Mouse (Mus musculus) right cerebral cortex, postnatal 4 days (tissue): ENCODE results near the gene Bbs9.

ENCODE experiments used
- DNase-seq: peaks from one replicate; pipeline ENCODE4 v3.0.0-alpha.2; 2022

The Bbs9 gene

GRCm38 (mm10) chr9:22698501-22698900 lies 223.0 kb downstream of the Bbs9 start:
- DNase-seq = no peak

- DNase-seq = no peak
These were observed 226.6 kb downstream of the Bbs9 start for GRCm38 (mm10) chr9:22702065-22702611.

GRCm38 (mm10) chr9:22702812-22703367 lies 227.4 kb downstream of the Bbs9 start:
- no peak for DNase-seq

GRCm38 (mm10) chr9:22703541-22703940 lies 228.0 kb downstream of the Bbs9 start:
- DNase-seq = no peak

GRCm38 (mm10) chr9:22707166-22707913 lies 231.8 kb downstream of the Bbs9 start:
- no peak for DNase-seq

- peak; percentile 57 for DNase-seq
These were observed 233.6 kb downstream of the Bbs9 start for GRCm38 (mm10) chr9:22708970-22709726.

- DNase-seq = no peak
These were observed 234.5 kb downstream of the Bbs9 start for GRCm38 (mm10) chr9:22710032-22710431.

- no peak for DNase-seq
These were observed 235.8 kb downstream of the Bbs9 start for GRCm38 (mm10) chr9:22711339-22711738.

- DNase-seq = no peak
These were observed 237.2 kb downstream of the Bbs9 start for GRCm38 (mm10) chr9:22712743-22713142.

- DNase-seq = peak; percentile 44
These were observed 237.8 kb downstream of the Bbs9 start for GRCm38 (mm10) chr9:22713286-22713685.

GRCm38 (mm10) chr9:22717583-22717982 lies 242.1 kb downstream of the Bbs9 start:
- DNase-seq = no peak

- DNase-seq = no peak
These were observed 242.8 kb downstream of the Bbs9 start for GRCm38 (mm10) chr9:22718174-22718823.

GRCm38 (mm10) chr9:22732646-22733045 lies 257.1 kb downstream of the Bbs9 start:
- DNase-seq = no peak

- no peak for DNase-seq
These were observed 259.4 kb downstream of the Bbs9 start for GRCm38 (mm10) chr9:22734954-22735353.

- DNase-seq = no peak
These were observed 259.9 kb downstream of the Bbs9 start for GRCm38 (mm10) chr9:22735385-22735784.

- DNase-seq = no peak
These were observed 262.4 kb downstream of the Bbs9 start for GRCm38 (mm10) chr9:22737893-22738292.

- DNase-seq = no peak
These were observed 263.3 kb downstream of the Bbs9 start for GRCm38 (mm10) chr9:22738861-22739260.

GRCm38 (mm10) chr9:22741967-22742366 lies 266.5 kb downstream of the Bbs9 start:
- DNase-seq = no peak

GRCm38 (mm10) chr9:22748617-22749016 lies 273.1 kb downstream of the Bbs9 start:
- DNase-seq = no peak

- no peak for DNase-seq
These were observed 275.4 kb downstream of the Bbs9 start for GRCm38 (mm10) chr9:22750779-22751545.

GRCm38 (mm10) chr9:22751546-22751929 lies 276.0 kb downstream of the Bbs9 start:
- DNase-seq = no peak

GRCm38 (mm10) chr9:22754081-22754672 lies 278.7 kb downstream of the Bbs9 start:
- DNase-seq = no peak
